Mouse (Mus musculus): ENCODE data around the gene Prkca. TPM values are rescaled to one million over a fixed set of nuclear protein-coding genes. Genes with fewer than 3 reads are reported as not detected.

The Prkca gene
- total and polyA plus RNA-seq, 3 experiments, result 15.3 to 30.9 (median 19.9) TPM

DNA sequence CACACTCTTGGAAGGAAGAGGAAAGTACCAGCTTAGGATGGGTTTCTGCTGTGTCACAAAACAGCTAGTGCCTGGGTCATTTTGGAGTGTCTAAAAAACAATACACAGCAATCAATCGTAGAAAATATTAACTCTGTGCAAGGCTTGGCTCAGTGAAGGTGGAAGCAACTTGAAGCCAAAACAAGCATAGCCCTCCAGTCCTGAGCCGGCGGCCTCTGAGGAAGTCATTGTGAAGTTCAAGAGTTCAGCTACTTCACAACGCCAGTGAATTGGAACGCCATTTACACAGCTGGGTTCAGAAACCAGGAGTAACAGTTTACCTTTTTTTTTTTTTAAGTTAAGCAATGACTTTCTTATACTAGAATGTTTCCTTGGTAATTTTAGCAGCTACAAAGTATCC is 89.0 kb downstream of the Prkca start:
- no peak overlapping the region for H3K4me3 ChIP-seq (ENCODE audit: control insufficient read depth in 1 of 2, insufficient read depth in 1 of 2, low read depth in 2 of 2, low read length in 2 of 2)
- no peaks in the 10 kb centered on the region for H3K9me3 ChIP-seq (replicated peaks; ENCODE audit: insufficient read depth, low read length)
- peaks cover 0 to 45% of the 10 kb centered on the region in 2 experiments; a peak in 2 of 4 replicates for H3K36me3 ChIP-seq (ENCODE audit: control insufficient read depth in 1 of 2, insufficient read depth in 2 of 2, low read length in 2 of 2)
- no peak for TF ChIP-seq USF1 (IDR thresholded peaks at IDR 0.05; ENCODE audit: low read depth, low read length)
- no peak for TF ChIP-seq MXI1 (IDR thresholded peaks at IDR 0.05; ENCODE audit: low read depth, low read length)
- no peak for TF ChIP-seq MAZ (IDR thresholded peaks at IDR 0.05; ENCODE audit: low read depth, low read length)
- no peak for TF ChIP-seq POLR2AphosphoS2 (IDR thresholded peaks at IDR 0.05; ENCODE audit: low read length)
- TF ChIP-seq TCF12 (IDR thresholded peaks at IDR 0.05; ENCODE audit: low read depth, low read length), result no peak
- no peak for TF ChIP-seq TBP (IDR thresholded peaks at IDR 0.05; ENCODE audit: low read depth, low read length)
- no peak for TF ChIP-seq USF2 (IDR thresholded peaks at IDR 0.05; ENCODE audit: borderline replicate concordance in 1 of 2, insufficient read depth in 1 of 2, low read depth in 1 of 2, low read length in 2 of 2)
- no peak for TF ChIP-seq UBTF (IDR thresholded peaks at IDR 0.05; ENCODE audit: borderline replicate concordance, insufficient read depth, low read depth, low read length)
- TF ChIP-seq BHLHE40 (IDR thresholded peaks at IDR 0.05; ENCODE audit: borderline replicate concordance, low read depth, low read length), result no peak
- TF ChIP-seq ZNF384 (IDR thresholded peaks at IDR 0.05; ENCODE audit: low read depth, low read length), result no peak
- no peak for TF ChIP-seq E2F4 (IDR thresholded peaks at IDR 0.05; ENCODE audit: borderline replicate concordance, low read depth, low read length)
- TF ChIP-seq MAFK (IDR thresholded peaks at IDR 0.05; ENCODE audit: borderline replicate concordance, low read depth, low read length), result no peak
- TF ChIP-seq POLR2A (IDR thresholded peaks at IDR 0.05; ENCODE audit: control insufficient read depth in 1 of 2, insufficient read depth in 1 of 2, low read depth in 1 of 2, low read length in 2 of 2, poor library complexity in 1 of 2), result no peak
- TF ChIP-seq RCOR1 (IDR thresholded peaks at IDR 0.05; ENCODE audit: low read depth, low read length), result no peak
- no peak for TF ChIP-seq JUND (IDR thresholded peaks at IDR 0.05; ENCODE audit: low read depth, low read length)
- H3K27ac ChIP-seq (ENCODE audit: control insufficient read depth, low read depth, low read length), result no peak overlapping the region
- H3K79me2 ChIP-seq (ENCODE audit: control insufficient read depth, insufficient read depth, low read length, poor library complexity), result no peaks in the 10 kb centered on the region; the same call in 1 of the 2 replicates
- H3K4me1 ChIP-seq (ENCODE audit: control insufficient read depth in 1 of 2, insufficient read depth in 2 of 2, low read length in 2 of 2), result peaks cover 32 to 41% of the 10 kb centered on the region in 2 experiments
- no peaks in the 10 kb centered on the region for H3K27me3 ChIP-seq (ENCODE audit: control insufficient read depth in 1 of 2, insufficient read depth in 2 of 2, low read length in 2 of 2)
- H3K9ac ChIP-seq (ENCODE audit: control insufficient read depth, low read depth, low read length, poor library complexity, severe bottlenecking), result no peak overlapping the region
- DNase-seq (ENCODE audit: low read depth, low spot score), result no peak

DNA sequence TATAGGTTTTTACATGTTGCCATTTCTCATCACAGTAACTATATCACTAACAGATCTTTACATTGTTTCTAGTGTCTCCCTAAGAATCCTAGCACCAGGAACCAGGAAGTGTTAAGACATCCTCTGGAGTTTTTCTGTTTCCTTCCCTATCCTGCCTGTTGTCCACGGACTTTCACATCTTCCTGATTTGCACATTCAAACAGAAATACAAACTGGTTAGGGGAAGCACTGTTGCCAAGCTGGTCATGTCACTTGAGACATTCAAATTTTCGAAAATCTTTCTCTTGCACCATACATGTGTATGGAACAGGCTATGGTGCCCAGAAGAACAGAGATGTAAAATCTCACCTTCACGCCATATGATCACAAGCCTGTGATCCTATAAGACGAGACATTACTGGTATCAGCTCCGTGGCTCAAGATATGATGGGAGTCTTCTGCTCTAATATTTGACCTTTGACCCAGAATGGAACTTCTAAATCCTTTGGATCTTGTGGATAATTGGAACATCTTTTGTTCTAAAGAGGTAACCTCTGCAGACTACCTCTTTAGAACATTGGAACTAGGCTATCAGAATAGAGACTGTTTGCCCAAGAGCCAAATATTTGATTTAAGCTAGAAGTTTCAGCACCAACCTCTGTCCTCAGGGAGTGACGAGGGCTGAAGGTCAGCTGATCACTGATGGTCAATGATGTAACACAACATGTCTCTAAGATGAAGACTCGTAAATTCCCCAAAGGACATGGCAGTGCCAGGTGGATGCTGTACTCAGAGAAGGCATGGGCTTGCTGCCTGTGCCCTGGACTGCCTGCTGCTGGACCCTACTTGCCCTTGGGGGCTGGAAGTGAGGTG is 91.6 kb downstream of the Prkca start:
- H3K27me3 ChIP-seq (ENCODE audit: control insufficient read depth in 1 of 2, insufficient read depth in 2 of 2, low read length in 2 of 2), result no peaks in the 10 kb centered on the region
- TF ChIP-seq CHD1 (IDR thresholded peaks at IDR 0.05; ENCODE audit: low read depth, low read length) (no peak), MXI1 (IDR thresholded peaks at IDR 0.05; ENCODE audit: low read depth, low read length) (no peak), BHLHE40 (IDR thresholded peaks at IDR 0.05; ENCODE audit: borderline replicate concordance, low read depth, low read length) (no peak), SIN3A (IDR thresholded peaks at IDR 0.05; ENCODE audit: low read length) (no peak), TBP (IDR thresholded peaks at IDR 0.05; ENCODE audit: low read depth, low read length) (no peak), ZNF384 (IDR thresholded peaks at IDR 0.05; ENCODE audit: low read depth, low read length) (no peak), EP300 (IDR thresholded peaks at IDR 0.05; ENCODE audit: low read depth in 1 of 2, low read length in 2 of 2) (no peak)
- no peaks in the 10 kb centered on the region for H3K9me3 ChIP-seq (replicated peaks; ENCODE audit: insufficient read depth, low read length)
- no peak overlapping the region for H3K4me3 ChIP-seq (ENCODE audit: control insufficient read depth in 1 of 2, insufficient read depth in 1 of 2, low read depth in 2 of 2, low read length in 2 of 2)
- DNase-seq (ENCODE audit: low read depth, low spot score), result no peak
- no peak overlapping the region for H3K9ac ChIP-seq (ENCODE audit: control insufficient read depth, low read depth, low read length, poor library complexity, severe bottlenecking)
- peaks cover 2% of the 10 kb centered on the region for H3K79me2 ChIP-seq (ENCODE audit: control insufficient read depth, insufficient read depth, low read length, poor library complexity)
- no peak overlapping the region for H3K27ac ChIP-seq (ENCODE audit: control insufficient read depth, low read depth, low read length)
- peaks cover 0 to 44% of the 10 kb centered on the region in 2 experiments; a peak in 2 of 4 replicates for H3K36me3 ChIP-seq (ENCODE audit: control insufficient read depth in 1 of 2, insufficient read depth in 2 of 2, low read length in 2 of 2)
- peaks cover 36 to 44% of the 10 kb centered on the region in 2 experiments for H3K4me1 ChIP-seq (ENCODE audit: control insufficient read depth in 1 of 2, insufficient read depth in 2 of 2, low read length in 2 of 2)

Measured in MEL (cell line).